Mouse (Mus musculus): ENCODE measurements at regions not wholly inside any gene's neighbourhood (a gene's known extent, or its start where the extent isn't known, plus 50 kb on each side); places are given as distances from the start of the nearest gene placed in this dataset.

GRCm38 (mm10) chr2:171670945-171671547 lies 372.2 kb downstream of the Cbln4 start:
- no peak for DNase-seq (ENCODE audit: low spot score)

- no peak for DNase-seq (ENCODE audit: low spot score)
Observed at GRCm38 (mm10) chr2:171668791-171669645, 374.2 kb downstream of the Cbln4 start.

- no peak for DNase-seq (ENCODE audit: low spot score)
Observed at GRCm38 (mm10) chr2:171662571-171662970, 380.7 kb downstream of the Cbln4 start.

- peak; percentile 15 for DNase-seq (ENCODE audit: low spot score)
Observed at GRCm38 (mm10) chr2:171661896-171662511, 381.3 kb downstream of the Cbln4 start.

- DNase-seq (ENCODE audit: low spot score) = no peak
Observed at GRCm38 (mm10) chr2:171657125-171657524, 386.1 kb downstream of the Cbln4 start.

GRCm38 (mm10) chr2:171641730-171642129 lies 401.5 kb downstream of the Cbln4 start:
- no peak for DNase-seq (ENCODE audit: low spot score)

GRCm38 (mm10) chr2:171640478-171640877 lies 402.8 kb downstream of the Cbln4 start:
- no peak for DNase-seq (ENCODE audit: low spot score)

GRCm38 (mm10) chr2:171638931-171639330 lies 404.3 kb downstream of the Cbln4 start:
- no peak for DNase-seq (ENCODE audit: low spot score)

- no peak for DNase-seq (ENCODE audit: low spot score)
Observed at GRCm38 (mm10) chr2:171636837-171637236, 406.4 kb downstream of the Cbln4 start.

- DNase-seq (ENCODE audit: low spot score) = peak; percentile 47
Observed at GRCm38 (mm10) chr2:171633355-171634097, 409.7 kb downstream of the Cbln4 start.

GRCm38 (mm10) chr2:171630101-171630715 lies 413.1 kb downstream of the Cbln4 start:
- DNase-seq (ENCODE audit: low spot score) = no peak

GRCm38 (mm10) chr2:171628182-171628850 lies 414.9 kb downstream of the Cbln4 start:
- no peak for DNase-seq (ENCODE audit: low spot score)

GRCm38 (mm10) chr2:171620668-171621067 lies 422.6 kb downstream of the Cbln4 start:
- no peak for DNase-seq (ENCODE audit: low spot score)

GRCm38 (mm10) chr2:171620253-171620652 lies 423.0 kb downstream of the Cbln4 start:
- DNase-seq (ENCODE audit: low spot score) = no peak

GRCm38 (mm10) chr2:171618771-171619170 lies 424.5 kb downstream of the Cbln4 start:
- no peak for DNase-seq (ENCODE audit: low spot score)

GRCm38 (mm10) chr2:171618333-171618732 lies 424.9 kb downstream of the Cbln4 start:
- DNase-seq (ENCODE audit: low spot score) = no peak

- peak; percentile 3 for DNase-seq (ENCODE audit: low spot score)
Observed at GRCm38 (mm10) chr2:171615462-171615861, 427.8 kb downstream of the Cbln4 start.

- no peak for DNase-seq (ENCODE audit: low spot score)
Observed at GRCm38 (mm10) chr2:171605064-171605463, 438.2 kb downstream of the Cbln4 start.

- DNase-seq (ENCODE audit: low spot score) = no peak
Observed at GRCm38 (mm10) chr2:171595240-171595639, 448.0 kb downstream of the Cbln4 start.

- DNase-seq (ENCODE audit: low spot score) = no peak
Observed at GRCm38 (mm10) chr2:171593884-171594283, 449.4 kb downstream of the Cbln4 start.

- DNase-seq (ENCODE audit: low spot score) = no peak
Observed at GRCm38 (mm10) chr2:171592315-171592714, 451.0 kb downstream of the Cbln4 start.

Data from lung, postnatal 25 days (tissue).